Mouse (Mus musculus): ENCODE measurements at regions not wholly inside any gene's neighbourhood (a gene's known extent, or its start where the extent isn't known, plus 50 kb on each side); places are given as distances from the start of the nearest gene placed in this dataset.

DNA sequence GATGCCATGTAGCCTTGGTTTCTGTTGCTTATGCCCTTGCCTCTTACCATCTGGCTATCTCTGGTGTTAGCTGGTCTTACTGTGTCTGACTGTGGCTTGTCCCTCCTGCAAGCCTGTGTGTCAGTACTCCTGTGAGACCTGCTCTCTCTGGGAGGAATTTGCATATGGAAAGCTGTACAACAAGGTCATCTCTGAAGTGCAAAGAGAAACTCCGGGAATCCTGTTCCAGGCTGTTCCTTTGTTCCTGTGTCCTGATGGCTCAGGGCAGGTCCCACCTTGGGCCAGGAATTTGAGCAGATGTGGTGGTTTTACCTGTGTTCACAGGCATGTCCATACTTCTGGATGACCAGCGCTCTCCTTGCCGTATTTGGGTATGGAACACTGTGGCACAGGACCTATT, 218.6 kb upstream of the Nsun6 start:
- no peak for TF ChIP-seq CTCF (IDR thresholded peaks at IDR 0.05; ENCODE audit: low read depth)
- no peak for TF ChIP-seq EP300 (optimal IDR thresholded peaks at IDR 0.05)

Measured in stomach, postnatal 0 days (tissue).